Mouse (Mus musculus) lung, postnatal 36 days (tissue): ENCODE measurements around the gene Gm27021.

Experiments used
- DNase-seq: peaks from one replicate; pipeline ENCODE4 v3.0.0; 2022; ENCODE audit warnings: mixed read lengths

The Gm27021 gene

DNA sequence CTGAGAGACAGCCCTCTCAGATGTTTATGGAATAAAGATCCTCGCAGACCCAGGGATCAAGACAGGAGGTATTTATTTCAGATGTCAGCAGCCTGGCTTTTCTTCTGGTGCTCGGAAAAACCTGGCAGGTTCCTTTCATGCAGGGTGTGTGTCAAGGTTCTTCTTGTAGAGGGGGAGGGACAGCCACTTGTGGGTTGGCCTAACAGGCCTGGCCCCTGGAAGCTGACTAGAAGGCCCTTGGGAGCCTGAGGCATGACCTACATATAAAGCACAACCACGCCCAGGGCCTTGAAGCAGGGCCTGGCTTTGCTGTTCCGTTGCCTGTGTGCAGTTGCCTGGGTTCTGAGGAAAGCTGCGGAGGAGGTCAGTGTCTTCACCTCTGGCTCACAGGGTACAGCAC lies 17.2 kb upstream of the Gm27021 start:
- peak; percentile 80 for DNase-seq

DNA sequence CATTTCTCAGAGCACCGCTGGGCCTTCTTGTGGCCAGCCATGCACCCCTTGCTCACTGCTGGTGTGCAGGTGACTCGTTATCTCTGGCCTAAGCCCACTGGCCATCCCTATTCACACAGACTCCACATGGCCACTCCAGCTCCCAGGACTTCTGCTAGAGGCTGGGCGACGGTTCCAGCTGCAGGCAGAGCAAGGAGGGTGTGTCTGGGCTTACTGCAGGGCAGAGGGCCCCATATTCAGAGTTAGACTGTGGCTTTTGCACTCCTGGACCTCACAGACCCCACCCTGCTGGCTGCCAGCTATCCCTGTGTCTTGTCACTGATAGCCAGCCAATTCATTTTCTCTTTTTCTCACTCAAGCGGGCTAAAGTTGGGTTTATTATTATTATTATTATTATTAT lies 16.2 kb upstream of the Gm27021 start:
- no peak for DNase-seq

GRCm38 (mm10) chr8:120683602-120684001 lies 15.7 kb upstream of the Gm27021 start:
- peak; percentile 88 for DNase-seq

- no peak for DNase-seq
Observed at GRCm38 (mm10) chr8:120681113-120681512, 13.2 kb upstream of the Gm27021 start.

DNA sequence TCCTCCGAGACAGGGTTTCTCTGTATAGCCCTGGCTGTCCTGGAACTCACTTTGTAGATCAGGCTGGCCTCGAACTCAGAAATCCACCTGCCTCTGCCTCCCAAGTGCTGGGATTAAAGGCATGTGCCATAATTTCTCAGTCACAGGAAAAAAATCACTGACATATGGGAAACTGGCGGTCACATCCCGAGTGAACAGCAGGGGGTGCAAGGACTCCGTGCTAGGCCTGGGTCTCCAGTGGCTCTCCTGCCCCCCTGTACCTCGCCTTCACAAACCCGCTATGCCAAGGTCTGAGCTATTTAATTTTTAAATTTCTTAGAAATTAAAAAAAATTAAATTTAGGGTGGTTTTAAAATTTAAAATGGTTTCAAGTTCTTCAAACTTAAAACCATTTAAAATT lies 12.5 kb upstream of the Gm27021 start:
- peak; percentile 67 for DNase-seq

- no peak for DNase-seq
Observed at GRCm38 (mm10) chr8:120679629-120680387, 11.9 kb upstream of the Gm27021 start.

DNA sequence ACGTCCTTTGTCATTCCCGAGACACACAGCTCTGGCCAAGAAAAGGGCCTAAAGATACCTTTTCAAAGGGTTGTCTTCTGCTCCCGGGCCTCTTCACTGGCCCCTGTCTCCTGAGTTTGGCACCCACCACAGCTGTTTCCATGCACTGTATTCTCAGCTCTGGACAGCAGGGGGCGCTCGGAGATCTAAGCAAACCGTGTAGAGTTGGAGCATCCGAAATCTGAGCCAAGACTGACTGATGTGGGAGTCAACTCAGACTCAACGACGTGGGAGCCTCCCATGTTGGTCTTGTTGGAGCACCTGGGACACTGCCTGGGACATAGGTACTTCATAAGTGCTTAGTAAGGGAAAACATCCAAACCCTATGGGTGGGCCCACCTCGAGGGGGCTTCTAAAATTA lies 10.6 kb upstream of the Gm27021 start:
- DNase-seq: peak; percentile 92

GRCm38 (mm10) chr8:120675718-120676117 lies 7.8 kb upstream of the Gm27021 start:
- DNase-seq: no peak

DNA sequence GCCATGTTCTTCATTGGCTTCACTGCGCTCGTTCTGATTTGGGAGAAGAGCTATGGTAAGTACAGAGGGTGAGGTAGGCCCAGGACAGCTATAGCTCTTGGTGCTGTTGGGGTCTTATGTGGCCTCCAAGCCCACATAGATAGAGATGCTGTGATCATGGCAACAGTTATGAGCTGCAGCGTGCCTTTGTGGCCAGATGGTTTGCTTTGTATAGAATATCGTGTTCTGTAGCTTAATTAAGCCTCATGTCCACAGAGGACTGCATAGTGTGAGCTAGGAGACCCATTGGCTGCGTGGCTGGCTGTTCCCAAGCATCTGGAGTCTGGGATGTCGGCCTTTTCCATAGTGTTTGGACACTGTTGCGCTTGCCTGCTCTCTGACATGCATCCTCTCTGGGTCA lies 5.4 kb upstream of the Gm27021 start:
- no peak for DNase-seq

DNA sequence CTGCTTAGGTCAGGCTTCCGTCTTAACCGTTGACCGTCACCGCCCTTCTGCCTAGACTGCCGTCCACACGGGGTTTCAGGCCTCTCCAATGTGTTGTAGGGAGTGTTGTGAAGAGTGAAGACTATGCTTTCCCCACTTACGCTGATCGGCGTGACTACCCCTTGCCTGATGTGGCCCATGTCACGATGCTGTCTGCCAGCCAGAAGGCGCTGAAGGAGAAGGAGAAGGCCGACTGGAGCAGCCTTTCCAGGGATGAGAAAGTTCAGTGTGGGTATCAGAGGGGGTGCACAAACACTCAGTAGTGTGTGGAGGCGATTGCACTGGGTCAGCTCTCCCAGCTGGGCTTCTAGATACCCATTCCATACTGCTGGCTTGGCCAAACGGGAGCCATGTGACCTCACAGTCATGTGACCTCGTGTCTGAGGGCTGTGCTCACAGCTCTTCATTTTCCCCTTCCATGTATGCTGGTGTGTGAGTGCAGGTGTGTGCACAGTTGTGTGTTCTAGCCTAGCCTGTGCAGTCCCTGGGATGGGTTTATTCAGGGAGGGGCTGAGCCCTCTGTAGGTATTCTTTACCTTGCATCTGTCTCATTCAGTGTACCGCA lies 4.8 kb upstream of the Gm27021 start:
- DNase-seq: no peak

DNA sequence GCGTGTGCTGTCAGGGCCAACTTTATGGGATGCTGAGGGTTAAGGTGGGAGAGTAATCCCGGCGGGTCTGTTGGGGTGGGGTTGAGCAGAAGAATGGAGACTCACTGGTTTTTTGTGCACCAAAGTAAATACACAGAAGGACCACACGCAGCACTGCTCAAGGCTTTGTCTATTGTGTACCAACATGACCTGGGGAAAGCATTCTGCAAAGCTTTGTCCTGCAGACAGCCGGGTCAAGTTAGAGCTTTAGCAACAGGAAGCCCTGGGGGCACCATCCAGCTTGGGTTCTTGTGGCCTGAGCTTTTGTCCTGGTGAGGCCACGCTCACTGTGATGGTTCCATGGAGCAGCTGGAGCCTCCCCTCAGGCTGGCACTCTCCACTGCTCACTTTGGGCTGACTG lies 3.9 kb upstream of the Gm27021 start:
- no peak for DNase-seq

- DNase-seq: peak; percentile 15
Observed at GRCm38 (mm10) chr8:120668374-120668905, 561 bp upstream of the Gm27021 start, which contains the start of gene Emc8. Gene Emc8, minus strand, starts transcription at chr8:120668573.

GRCm38 (mm10) chr8:120666807-120667470 lies 940 bp downstream of the Gm27021 start:
- DNase-seq: no peak

DNA sequence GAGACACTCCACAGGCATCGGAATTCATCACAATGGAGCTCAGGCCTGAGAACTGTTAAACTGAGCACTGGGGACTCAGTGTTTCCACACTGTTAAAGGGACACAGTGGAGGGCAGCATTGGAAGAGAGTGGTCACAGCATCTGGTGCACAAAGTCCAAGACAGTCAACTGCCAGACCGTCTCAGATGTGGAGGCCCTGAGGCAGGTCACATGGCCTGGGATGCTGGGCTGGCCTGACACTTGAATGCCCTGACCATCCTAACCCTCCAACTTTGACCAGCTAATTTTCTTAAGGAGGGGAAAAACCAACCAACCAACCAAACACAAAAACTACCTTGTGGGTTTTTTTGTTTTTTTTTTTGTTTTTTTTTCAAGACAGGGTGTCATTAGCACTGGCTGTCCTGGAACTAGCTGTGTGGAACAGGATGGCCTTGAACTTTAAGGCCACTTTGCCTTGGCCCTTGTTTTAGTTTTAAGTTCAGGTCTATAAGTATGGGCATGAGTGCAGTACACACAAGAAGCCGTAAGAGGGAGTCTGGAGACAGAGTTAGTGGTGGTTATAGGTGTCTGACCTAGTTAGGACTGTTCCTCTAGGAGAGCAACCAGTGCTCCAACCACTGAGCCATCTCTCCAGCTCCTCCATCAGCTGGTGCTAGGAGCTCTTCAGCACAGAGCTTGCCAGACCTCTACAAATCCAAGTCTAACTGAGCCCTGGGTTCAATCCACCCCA lies 2.0 kb downstream of the Gm27021 start:
- peak; percentile 27 for DNase-seq

DNA sequence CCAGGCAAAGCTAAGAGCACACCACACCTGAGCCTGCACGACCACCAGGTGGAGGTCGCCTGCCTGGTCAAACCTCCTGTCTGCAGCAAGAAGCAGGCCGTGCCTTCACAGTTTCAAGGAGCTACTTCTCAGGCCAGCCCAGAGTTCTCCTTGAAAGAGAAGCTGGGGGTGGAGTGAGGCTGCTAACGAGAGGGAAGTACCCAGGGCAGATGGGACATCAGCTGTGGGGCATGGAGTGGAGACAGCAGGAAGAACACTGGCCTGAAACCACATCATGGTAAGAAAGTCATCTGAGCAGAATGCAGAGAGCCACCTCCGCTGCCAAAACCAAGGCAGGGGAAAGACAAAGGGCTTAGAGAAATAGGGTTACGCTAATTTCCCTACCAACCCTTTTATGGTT lies 3.3 kb downstream of the Gm27021 start:
- peak; percentile 26 for DNase-seq

DNA sequence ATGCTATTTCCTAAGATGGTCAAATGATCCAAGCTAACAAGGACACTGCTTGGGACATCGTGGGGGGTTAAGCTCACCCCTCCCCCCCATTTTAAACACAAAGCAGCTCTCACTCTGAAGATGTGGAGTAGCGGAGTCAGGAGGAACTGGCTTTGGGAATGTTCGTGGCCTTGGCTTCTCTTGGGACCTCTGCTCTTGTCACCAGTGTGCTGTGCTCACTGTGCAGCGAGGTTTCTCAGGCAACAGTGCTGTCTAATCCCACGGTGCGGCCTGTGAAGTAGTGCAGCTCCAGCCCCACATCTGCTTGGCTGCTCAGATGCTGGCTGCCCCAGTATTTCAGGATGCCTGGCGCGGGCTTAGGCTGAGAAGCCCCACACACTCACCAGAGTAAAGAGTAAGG lies 10.5 kb downstream of the Gm27021 start:
- no peak for DNase-seq

DNA sequence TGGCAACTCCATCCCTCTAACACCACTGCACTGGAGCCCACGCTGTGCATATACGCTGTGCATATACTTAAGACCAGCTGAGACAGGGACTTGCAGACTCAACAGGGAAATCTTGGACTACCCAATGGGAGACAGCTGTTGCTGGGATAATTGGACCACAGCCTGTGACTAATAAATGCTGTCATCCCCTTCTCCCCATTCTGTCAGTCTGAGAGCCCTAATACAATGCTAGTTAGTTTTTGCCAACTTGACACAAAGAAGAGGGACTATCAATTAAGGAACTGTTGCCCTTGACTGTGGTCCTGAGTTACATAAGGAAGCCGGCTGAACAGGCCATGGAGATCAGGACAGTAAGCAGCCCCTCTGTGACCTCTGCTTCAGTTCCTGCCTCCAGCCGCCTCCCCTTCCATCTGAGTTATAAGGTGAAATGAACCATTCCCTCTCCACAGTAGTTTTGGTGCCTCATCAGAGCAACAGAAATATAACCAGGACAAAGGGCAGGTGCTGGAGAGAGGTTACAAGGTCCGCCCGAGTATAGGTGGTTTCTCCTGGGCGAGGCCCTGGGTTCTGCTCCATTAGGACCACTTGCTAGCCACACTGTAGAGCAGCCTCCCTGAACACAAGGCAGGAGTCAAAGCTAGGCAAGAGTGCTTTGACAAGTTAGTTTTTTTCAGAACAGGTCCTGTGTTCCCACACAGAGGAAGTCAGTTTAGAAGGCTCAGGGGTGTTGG lies 11.4 kb downstream of the Gm27021 start:
- DNase-seq: no peak

DNA sequence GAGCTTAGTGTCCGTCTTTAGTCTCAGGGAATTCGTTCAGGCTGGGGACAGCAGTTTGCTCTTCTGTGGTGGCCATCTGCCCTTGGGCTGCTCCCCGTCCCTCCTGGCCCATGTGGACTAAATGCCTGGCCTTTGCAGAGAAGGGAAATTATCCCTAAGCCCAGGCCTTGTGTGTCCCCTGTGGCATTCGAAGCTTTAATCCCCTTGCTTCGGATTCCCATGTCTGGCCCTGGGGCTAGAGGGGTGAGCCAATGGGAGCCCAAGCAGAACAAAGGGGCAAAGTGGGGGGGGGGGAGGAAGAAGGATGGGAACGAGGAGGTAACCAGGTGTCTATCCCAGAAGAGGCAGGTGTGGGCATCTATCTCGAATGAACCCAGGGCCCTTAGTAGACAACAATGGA lies 20.3 kb downstream of the Gm27021 start, which contains the start of gene 1190005I06Rik:
Gene 1190005I06Rik (minus strand): TSS at position 101 of the 400 bp plus-strand sequence.
- DNase-seq: no peak

DNA sequence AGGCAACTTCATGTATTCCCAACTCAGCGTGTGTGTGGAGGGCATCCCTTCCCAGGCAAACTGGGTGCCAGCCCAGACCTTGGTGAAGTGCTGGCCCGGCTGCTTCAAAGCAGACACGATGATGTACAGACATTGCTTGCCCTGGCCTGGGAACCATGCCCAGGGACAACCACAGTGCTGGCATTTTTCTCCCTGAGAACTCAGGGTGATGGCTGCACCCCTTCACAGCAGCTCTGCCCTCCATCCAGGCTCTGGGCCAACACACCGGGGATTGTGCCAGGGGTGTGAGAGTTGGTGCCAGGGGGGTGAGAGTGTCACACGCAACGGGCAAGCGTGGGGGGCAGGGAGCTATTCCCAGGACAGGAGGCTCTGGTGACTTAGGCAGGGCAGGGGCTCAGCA lies 23.2 kb downstream of the Gm27021 start:
- peak; percentile 26 for DNase-seq

DNA sequence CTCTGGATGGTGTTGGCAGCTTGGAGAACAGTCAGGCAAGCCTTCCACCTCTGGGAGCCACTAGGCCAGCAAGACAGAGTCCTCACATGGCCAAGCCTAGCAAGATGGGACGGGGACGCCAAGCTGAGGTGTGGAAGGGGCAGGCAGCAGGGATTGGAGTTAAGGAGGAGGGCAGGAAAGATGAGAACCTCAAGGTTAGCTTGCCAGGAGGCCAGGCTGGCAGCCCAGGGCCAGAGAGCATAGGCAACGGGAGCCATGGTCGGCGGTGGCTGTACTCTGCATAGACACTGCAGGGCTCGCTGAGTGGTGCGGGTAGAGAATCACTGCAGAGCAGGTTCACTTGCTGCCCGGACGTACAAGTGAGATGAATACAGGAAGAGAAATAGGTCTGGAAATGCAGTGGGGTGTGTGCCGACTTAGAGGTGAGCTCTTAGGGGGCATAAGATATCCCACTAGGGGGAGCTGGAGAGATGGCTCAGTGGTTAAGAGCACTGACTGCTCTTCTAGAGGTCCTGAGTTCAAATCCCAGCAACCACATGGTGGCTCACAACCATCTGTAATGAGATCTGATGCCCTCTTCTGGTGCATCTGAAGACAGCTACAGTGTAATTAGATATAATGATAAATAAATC lies 25.7 kb downstream of the Gm27021 start:
- DNase-seq: no peak

DNA sequence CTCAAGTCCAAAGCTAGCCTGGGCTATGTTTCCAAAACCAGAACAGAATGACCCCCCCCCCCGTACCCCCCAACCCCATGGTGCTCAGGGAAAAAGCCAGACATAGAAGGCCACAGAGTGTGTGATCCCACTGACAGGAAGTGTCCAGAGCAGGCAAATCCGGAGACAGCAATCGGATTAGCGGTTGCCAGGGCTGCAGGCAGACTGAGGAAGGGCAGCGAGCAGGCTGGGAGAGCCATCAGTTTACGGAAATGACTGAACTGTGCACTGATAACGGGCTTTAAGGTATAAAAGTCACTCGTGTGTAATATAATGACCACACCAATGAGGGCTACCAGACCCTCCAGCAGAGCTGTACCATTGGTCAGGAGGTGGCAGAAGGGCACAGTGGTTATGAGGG lies 26.6 kb downstream of the Gm27021 start:
- DNase-seq: no peak

DNA sequence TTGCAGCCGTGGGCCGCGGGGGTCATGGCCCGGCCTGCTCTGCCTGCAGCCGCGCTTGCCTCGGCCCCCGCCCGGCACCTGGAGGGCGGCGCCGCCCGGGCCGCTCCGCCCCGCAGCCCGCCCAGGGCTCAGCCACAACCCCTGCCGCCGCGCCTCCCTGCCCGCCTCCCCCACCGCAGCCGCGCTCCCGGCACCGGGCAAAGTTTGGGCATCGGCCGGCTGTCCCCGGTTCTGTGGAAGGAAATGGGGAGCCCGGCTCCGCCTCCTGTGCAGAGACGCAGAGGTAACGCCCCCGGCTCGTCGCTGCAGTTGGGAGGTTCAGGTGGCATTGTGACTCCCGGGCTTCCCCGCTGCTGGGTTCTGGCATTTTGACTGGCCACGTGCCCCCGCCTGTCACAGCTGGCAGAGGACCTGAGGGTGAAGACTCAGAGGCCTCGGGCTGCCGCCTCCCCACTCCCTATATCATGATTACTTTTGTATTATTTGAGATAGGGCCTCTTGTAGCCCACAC lies 33.5 kb downstream of the Gm27021 start:
- DNase-seq: peak; percentile 68
